Mouse (Mus musculus) embryonic facial prominence, embryonic 10.5 days (tissue): ENCODE measurements at regions not wholly inside any gene's neighbourhood (a gene's known extent, or its start where the extent isn't known, plus 50 kb on each side); places are given as distances from the start of the nearest gene placed in this dataset.

ENCODE experiments used
- DNase-seq: peaks from one replicate; pipeline ENCODE4 v3.0.0-alpha.2; 2017; ENCODE audit warnings: low spot score
- H3K27ac ChIP-seq: fragments of 300-500 bp; sonication (generic); replicated peaks from 2 replicates; pipeline ENCODE4 v1.5.1; 2016; ENCODE audit warnings: mild to moderate bottlenecking
- H3K27me3 ChIP-seq: fragments of 300-500 bp; sonication (generic); replicated peaks from 2 replicates; pipeline ENCODE4 v1.6.1; 2016; ENCODE audit warnings: low read depth, mild to moderate bottlenecking; ENCODE audit not compliant: poor library complexity, severe bottlenecking
- H3K36me3 ChIP-seq: fragments of 300-500 bp; sonication (generic); replicated peaks from 2 replicates; pipeline ENCODE4 v1.6.1; 2016; ENCODE audit warnings: mild to moderate bottlenecking, moderate library complexity
- H3K4me1 ChIP-seq: fragments of 300-500 bp; sonication (generic); 2 replicates; pipeline ENCODE4 v1.6.1; 2016
- H3K4me3 ChIP-seq: fragments of 300-500 bp; sonication (generic); 2 replicates; pipeline ENCODE4 v1.5.1; 2016; ENCODE audit warnings: mild to moderate bottlenecking, moderate library complexity
- H3K9me3 ChIP-seq: fragments of 300-500 bp; sonication (generic); 2 replicates; pipeline ENCODE4 v1.6.1; 2016; ENCODE audit warnings: mild to moderate bottlenecking
- WGBS: fragments of 180-500 bp; shearing (Covaris S2); methylation state at CpG from one replicate; pipeline ENCODE4 v1.1.7; 2016; 5-methylcytosine and 5-hydroxymethylcytosine counted together

- H3K4me3 ChIP-seq = no peak overlapping the region
- no peaks in the 10 kb centered on the region for H3K27me3 ChIP-seq
- H3K9me3 ChIP-seq = no peaks in the 10 kb centered on the region
- H3K27ac ChIP-seq = no peak overlapping the region
- WGBS = 68% methylated on average over 2 of the region's 2 CpGs
- DNase-seq = no peak
- no peaks in the 10 kb centered on the region for H3K36me3 ChIP-seq
- H3K4me1 ChIP-seq = no peaks in the 10 kb centered on the region
These were observed 208.3 kb downstream of the Vgll3 start for GRCm38 (mm10) chr16:66023397-66023796.
